In the genomic region with DNA sequence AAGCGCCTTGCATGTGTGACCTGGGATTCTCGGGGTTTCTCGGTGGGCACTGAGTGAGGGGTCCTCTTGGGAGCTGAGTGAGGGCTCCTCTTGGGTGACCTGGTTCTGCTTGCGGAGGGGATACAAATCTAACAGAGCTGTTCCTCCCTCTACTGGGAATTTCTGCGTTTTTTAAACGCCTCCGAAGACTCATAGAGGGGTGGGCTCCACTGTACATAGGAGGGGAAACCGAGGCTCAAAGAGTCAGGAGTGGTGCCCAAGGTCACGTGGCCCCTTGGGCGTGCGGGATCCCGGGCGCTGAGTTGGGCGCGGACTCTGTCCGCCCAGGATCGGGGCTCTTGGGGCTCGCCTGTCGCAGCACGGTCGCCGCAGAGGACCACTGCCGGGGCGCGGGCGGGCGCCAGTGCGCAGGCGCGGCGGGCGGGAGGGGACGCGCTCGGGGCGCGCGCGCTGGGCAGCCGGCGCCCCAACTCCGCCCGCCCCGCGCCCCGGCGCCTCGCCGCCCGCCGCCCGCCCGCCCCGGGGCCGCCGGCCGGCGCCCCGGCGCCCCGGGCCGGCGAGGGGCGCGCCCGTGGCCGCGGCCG, we compare ENCODE assay signal across 8 mouse cellular contexts. TPM values are rescaled to one million over a fixed set of nuclear protein-coding genes. Genes with fewer than 3 reads are reported as not detected.
DNase-seq lines count a peak whose midpoint lies in the region; ATAC-seq and TF ChIP-seq lines count a peak whose summit lies in the region.

Adcy1 (plus strand) TSS at position 489 of the 584 bp plus-strand sequence.

- no peak within 1 kb of the TSS for H3K27ac ChIP-seq in spleen, adult 2 months (ENCODE audit: insufficient read depth, low read length)
- H3K27ac ChIP-seq in hindbrain, embryonic 12.5 days: no peak within 1 kb of the TSS
- no peak within 1 kb of the TSS for H3K27ac ChIP-seq in limb, embryonic 11.5 days (replicated peaks; ENCODE audit: low read depth, low read length)
- no peak within 1 kb of the TSS for H3K27ac ChIP-seq in olfactory bulb, adult 2 months (ENCODE audit: insufficient read depth, low read depth, low read length)

- H3K4me3 ChIP-seq in spleen, adult 2 months (ENCODE audit: extremely low read depth, insufficient read depth, insufficient read length): peak within 1 kb of the TSS; percentile 12; the same call in 1 of the 2 replicates
- H3K4me3 ChIP-seq in hindbrain, embryonic 12.5 days: peak within 1 kb of the TSS; percentile 63
- peak within 1 kb of the TSS; percentile 48 for H3K4me3 ChIP-seq in limb, embryonic 11.5 days (ENCODE audit: low read depth, low read length)
- H3K4me3 ChIP-seq in olfactory bulb, adult 2 months (ENCODE audit: insufficient read depth, low read depth, low read length): peak within 1 kb of the TSS; percentile 84

- H3K27me3 ChIP-seq in spleen, adult 2 months (ENCODE audit: control insufficient read depth, insufficient read depth, low read length): peaks cover 3% of the 10 kb centered on the region; the same call in 1 of the 2 replicates
- peaks cover 74% of the 10 kb centered on the region for H3K27me3 ChIP-seq in hindbrain, embryonic 12.5 days
- peaks cover 48% of the 10 kb centered on the region for H3K27me3 ChIP-seq in limb, embryonic 11.5 days (ENCODE audit: control insufficient read depth, insufficient read depth, low read length)

- H3K36me3 ChIP-seq in spleen, adult 2 months (ENCODE audit: control insufficient read depth, insufficient read depth, low read length): no peaks in the 10 kb centered on the region
- no peaks in the 10 kb centered on the region for H3K36me3 ChIP-seq in hindbrain, embryonic 12.5 days
- H3K36me3 ChIP-seq in limb, embryonic 11.5 days (ENCODE audit: control insufficient read depth, insufficient read depth, low read length): no peaks in the 10 kb centered on the region

- peak within 1 kb of the TSS; percentile 94 for H3K4me2 ChIP-seq in hindbrain, embryonic 12.5 days (replicated peaks)
- peak within 1 kb of the TSS; percentile 90 for H3K4me2 ChIP-seq in limb, embryonic 11.5 days (ENCODE audit: low read depth, severe bottlenecking)

- peak; percentile 66 for ATAC-seq in hindbrain, embryonic 12.5 days (ENCODE audit: low FRiP score)
- ATAC-seq in limb, embryonic 11.5 days (ENCODE audit: insufficient number of reproducible peaks, low FRiP score, low TSS enrichment, low read depth): peak; percentile 54; the same call in 1 of the 2 replicates

- TF ChIP-seq POLR2A in spleen, adult 2 months (IDR thresholded peaks at IDR 0.05; ENCODE audit: low read depth, low read length): no peak
- TF ChIP-seq POLR2A in olfactory bulb, adult 2 months (IDR thresholded peaks at IDR 0.05; ENCODE audit: insufficient read depth, low read depth, low read length): 0 out of 2 replicates have a peak, but pooled peaks have one; percentile 26

- WGBS in spleen, adult 2 months: 30% methylated on average over 68 of the region's 69 CpGs
- under 1% methylated on average over 48 of the region's 69 CpGs for WGBS in hindbrain, embryonic 12.5 days
- WGBS in limb, embryonic 11.5 days: 2% methylated on average over 29 of the region's 69 CpGs
- WGBS in olfactory bulb, adult 2 months: 32% methylated on average over 69 of the region's 69 CpGs

- peak; percentile 37 for DNase-seq in adrenal gland, postnatal 10 days
- no peak for DNase-seq in adrenal gland, postnatal 4 days (ENCODE audit: low spot score in 2 of 2)
- DNase-seq in spleen, adult 2 months (ENCODE audit: low read depth in 1 of 2, low spot score in 2 of 2): no peak
- DNase-seq in spleen, adult 18-20 months: no peak
- DNase-seq in limb, embryonic 11.5 days (ENCODE audit: low spot score): peak; percentile 51
- DNase-seq in c-Kit-positive CD71-positive TER-119-positive erythroid progenitor cells, embryonic 14.5 days (ENCODE audit: low spot score): no peak

- H3K9me3 ChIP-seq in hindbrain, embryonic 12.5 days (replicated peaks): no peaks in the 10 kb centered on the region
- H3K9me3 ChIP-seq in limb, embryonic 11.5 days (ENCODE audit: control insufficient read depth, low read length): no peaks in the 10 kb centered on the region

- TF ChIP-seq CTCF in spleen, adult 2 months (IDR thresholded peaks at IDR 0.05; ENCODE audit: extremely low read depth, insufficient read depth, insufficient read length, insufficient replicate concordance): no peak
- no peak for TF ChIP-seq CTCF in olfactory bulb, adult 2 months (IDR thresholded peaks at IDR 0.05; ENCODE audit: insufficient read depth, low read depth, low read length)

- no peaks in the 10 kb centered on the region for H3K4me1 ChIP-seq in spleen, adult 2 months (ENCODE audit: control insufficient read depth, insufficient read depth, insufficient read length)
- H3K4me1 ChIP-seq in hindbrain, embryonic 12.5 days: peaks cover 19% of the 10 kb centered on the region
- H3K4me1 ChIP-seq in limb, embryonic 11.5 days (ENCODE audit: control insufficient read depth, insufficient read depth, low read length): peaks cover 14% of the 10 kb centered on the region
- H3K4me1 ChIP-seq in olfactory bulb, adult 2 months (ENCODE audit: control insufficient read depth, insufficient read depth, low read length): peaks cover 29% of the 10 kb centered on the region

- H3K9ac ChIP-seq in hindbrain, embryonic 12.5 days: peak within 1 kb of the TSS; percentile 68
- H3K9ac ChIP-seq in limb, embryonic 11.5 days (ENCODE audit: low read length): peak within 1 kb of the TSS; percentile 53

RNA-seq across cellular contexts. Expression of gene Adcy1, which starts in this region (rescaled TPM):
- 1 to 10 TPM; 3.3 to 4.4 TPM for total RNA-seq in adrenal gland, postnatal 10 days (2021)
- total RNA-seq in adrenal gland, postnatal 4 days (2021): 10 to 100 TPM in 1 of 2 experiments, 1 to 10 TPM in 1; 9.8 to 11.3 TPM
- polyA plus RNA-seq in spleen, adult 2 months (2012; rRNA removed): 1.2 and 3.0 TPM in 2 replicates
- polyA plus RNA-seq in hindbrain, embryonic 12.5 days (2016; fragmentation: Nextera tagmentation; extraction: Ambion mirVana): 2.1 and 2.2 TPM in 2 replicates
- 0.92 and 0.95 TPM in 2 replicates for polyA plus RNA-seq in limb, embryonic 11.5 days (2014; fragmentation: Nextera tagmentation; extraction: Ambion mirVana)
- polyA plus RNA-seq in olfactory bulb, adult 2 months (2012; ENCODE audit: insufficient read depth, insufficient read length, low replicate concordance, missing spikeins): not detected in 2 replicates

Comparison
In these comparisons a context has a peak if more than half of its experiments do, and no peak if none do; other contexts are left out.
1. Peak in DNase-seq, ATAC-seq, H3K4me3 ChIP-seq, H3K9ac ChIP-seq and H3K4me2 ChIP-seq in limb, embryonic 11.5 days; RNA of the gene not detected or under 1 TPM.
2. H3K4me3 ChIP-seq: peak in every context shown above with its lines; median percentile 84 in olfactory bulb, adult 2 months; 63 in hindbrain, embryonic 12.5 days; 48 in limb, embryonic 11.5 days; 12 in spleen, adult 2 months.